Mouse (Mus musculus) hindbrain, embryonic 14.5 days (tissue): ENCODE results near the gene Ttc7b. TPM values are rescaled to one million over a fixed set of nuclear protein-coding genes. Genes with fewer than 3 reads are reported as not detected.

Experiments
- ATAC-seq: fragments of 200-750 bp; cut with Nextera tagmentation; 2 replicates; pipeline ENCODE4 v1.8.0; 2017; ENCODE audit warnings: moderate number of reproducible peaks, mild to moderate bottlenecking, moderate TSS enrichment, moderate library complexity; ENCODE audit not compliant: low FRiP score
- DNase-seq: peaks from one replicate; pipeline ENCODE4 v3.0.0-alpha.2; 2015; ENCODE audit warnings: low spot score
- H3K27ac ChIP-seq: fragments of 300-500 bp; sonication (generic); 2 replicates; pipeline ENCODE4 v1.5.1; 2014; ENCODE audit warnings: mild to moderate bottlenecking, moderate library complexity
- H3K27me3 ChIP-seq: fragments of 300-500 bp; sonication (generic); 2 replicates; pipeline ENCODE4 v1.6.1; 2014; ENCODE audit warnings: mild to moderate bottlenecking, low read length, mixed read lengths; ENCODE audit not compliant: control insufficient read depth, insufficient read depth
- H3K36me3 ChIP-seq: fragments of 300-500 bp; sonication (generic); replicated peaks from 2 replicates; pipeline ENCODE4 v1.6.1; 2014; ENCODE audit not compliant: control insufficient read depth, insufficient read depth
- H3K4me1 ChIP-seq: fragments of 300-500 bp; sonication (generic); replicated peaks from 2 replicates; pipeline ENCODE4 v1.6.1; 2014; ENCODE audit warnings: antibody characterized with exemption, low read length, mixed read lengths; ENCODE audit not compliant: control insufficient read depth, insufficient read depth
- H3K4me2 ChIP-seq: fragments of 300-500 bp; sonication (generic); replicated peaks from 2 replicates; pipeline ENCODE4 v1.6.1; 2014; ENCODE audit warnings: mild to moderate bottlenecking, moderate library complexity
- H3K4me3 ChIP-seq: fragments of 300-500 bp; sonication (generic); replicated peaks from 2 replicates; pipeline ENCODE4 v1.5.1; 2014; ENCODE audit warnings: mild to moderate bottlenecking, low read length
- H3K9ac ChIP-seq: fragments of 300-500 bp; sonication (generic); 2 replicates; pipeline ENCODE4 v1.6.1; 2014
- H3K9me3 ChIP-seq: fragments of 300-500 bp; sonication (generic); 2 replicates; pipeline ENCODE4 v1.6.1; 2016; ENCODE audit warnings: low read length; ENCODE audit not compliant: control insufficient read depth
- WGBS: fragments of 180-500 bp; shearing (Covaris S2); extraction: QIAGEN DNeasy Blood & Tissue Kit; methylation state at CpG from one replicate; pipeline ENCODE4 v1.1.7; 2014; 5-methylcytosine and 5-hydroxymethylcytosine counted together
- polyA plus RNA-seq: library from polyadenylated mRNA; unstranded; fragments of >200 nt; fragmentation: Nextera tagmentation; extraction: Ambion mirVana; gene quantifications from 2 replicates; pipeline ENCODE4 v1.2.1, GENCODE M21; 2014

The Ttc7b gene
- polyA plus RNA-seq, 1 experiment from 2014 or later = 12.4 TPM

DNA sequence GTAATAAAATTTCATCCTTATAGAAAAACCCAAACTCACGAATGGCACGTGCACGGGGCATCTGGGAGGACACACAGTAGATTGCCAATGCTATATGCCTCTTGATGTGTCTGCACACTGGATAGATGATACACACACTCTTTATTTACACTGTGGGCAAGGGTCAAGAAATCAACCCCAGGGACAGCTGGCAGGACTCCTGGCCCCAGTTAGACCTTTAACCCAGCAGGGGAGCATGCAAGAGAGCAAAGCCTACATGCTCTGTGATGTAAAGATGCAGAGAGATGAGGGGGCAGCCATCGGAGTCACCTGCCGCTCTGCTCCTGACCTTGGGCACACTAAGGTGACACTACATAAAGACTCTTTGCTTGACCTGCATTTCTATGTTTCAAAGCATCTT, 32.3 kb downstream of the Ttc7b start:
- DNase-seq = no peak
- no peak overlapping the region for H3K4me3 ChIP-seq
- no peak for ATAC-seq
- H3K4me2 ChIP-seq = no peak overlapping the region
- peaks cover 34% of the 10 kb centered on the region for H3K36me3 ChIP-seq
- WGBS = 93% methylated on average over 5 of the region's 5 CpGs
- H3K9ac ChIP-seq = no peak overlapping the region
- H3K9me3 ChIP-seq = no peaks in the 10 kb centered on the region
- H3K27ac ChIP-seq = no peak overlapping the region
- H3K4me1 ChIP-seq = no peaks in the 10 kb centered on the region
- no peaks in the 10 kb centered on the region for H3K27me3 ChIP-seq

DNA sequence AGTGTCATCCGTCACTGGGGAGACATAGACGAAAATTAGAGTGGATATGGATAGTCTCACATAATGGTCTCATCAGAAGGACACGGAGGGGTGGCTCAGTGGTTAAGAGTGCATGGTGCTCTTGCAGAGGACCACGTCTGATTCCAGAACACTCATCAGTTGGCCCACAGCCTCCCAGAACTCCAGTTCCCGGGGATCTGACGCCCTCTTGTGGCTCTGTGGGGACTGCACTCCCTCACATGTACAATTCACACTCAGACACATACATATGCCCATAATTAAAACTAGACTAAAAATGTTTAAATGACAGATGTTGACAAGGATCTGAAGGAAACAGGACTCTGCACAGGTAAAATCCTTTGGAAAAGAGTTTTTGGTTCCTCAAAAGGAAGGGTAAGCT, 34.4 kb downstream of the Ttc7b start:
- 68% methylated on average over 6 of the region's 6 CpGs for WGBS
- H3K27me3 ChIP-seq = no peaks in the 10 kb centered on the region
- DNase-seq (no peak), ATAC-seq (no peak)
- peaks cover 20% of the 10 kb centered on the region for H3K36me3 ChIP-seq
- H3K27ac ChIP-seq = no peak overlapping the region
- no peak overlapping the region for H3K9ac ChIP-seq
- H3K4me2 ChIP-seq = no peak overlapping the region
- no peaks in the 10 kb centered on the region for H3K4me1 ChIP-seq
- H3K9me3 ChIP-seq = no peaks in the 10 kb centered on the region
- no peak overlapping the region for H3K4me3 ChIP-seq

DNA sequence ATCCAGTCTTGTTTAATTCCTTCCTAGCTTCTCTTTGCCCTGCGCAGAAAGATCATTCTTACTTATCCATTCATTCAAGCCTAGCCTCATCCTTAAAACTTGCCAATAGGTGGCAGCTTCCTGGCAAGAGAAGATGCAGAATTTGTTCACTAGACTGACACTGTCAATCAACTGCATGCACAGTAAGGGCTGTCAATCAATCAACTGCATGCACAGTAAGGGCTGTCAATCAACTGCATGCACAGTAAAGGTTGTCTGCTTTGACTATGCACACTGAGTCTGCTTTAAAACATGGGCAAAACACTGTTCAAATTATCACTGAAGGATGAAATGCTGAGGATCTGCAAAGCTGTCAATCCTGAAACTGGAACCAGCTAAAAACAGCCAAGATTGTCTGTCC, 37.6 kb downstream of the Ttc7b start:
- H3K4me1 ChIP-seq = no peaks in the 10 kb centered on the region; the same call in 1 of the 2 replicates
- H3K9me3 ChIP-seq = no peaks in the 10 kb centered on the region
- ATAC-seq (no peak), DNase-seq (no peak)
- 92% methylated on average over 1 of the region's 1 CpGs for WGBS
- no peak overlapping the region for H3K4me3 ChIP-seq
- H3K27ac ChIP-seq = no peak overlapping the region
- H3K9ac ChIP-seq = no peak overlapping the region
- peaks cover 3% of the 10 kb centered on the region; the same call in 1 of the 2 replicates for H3K36me3 ChIP-seq
- H3K4me2 ChIP-seq = no peak overlapping the region
- H3K27me3 ChIP-seq = no peaks in the 10 kb centered on the region

DNA sequence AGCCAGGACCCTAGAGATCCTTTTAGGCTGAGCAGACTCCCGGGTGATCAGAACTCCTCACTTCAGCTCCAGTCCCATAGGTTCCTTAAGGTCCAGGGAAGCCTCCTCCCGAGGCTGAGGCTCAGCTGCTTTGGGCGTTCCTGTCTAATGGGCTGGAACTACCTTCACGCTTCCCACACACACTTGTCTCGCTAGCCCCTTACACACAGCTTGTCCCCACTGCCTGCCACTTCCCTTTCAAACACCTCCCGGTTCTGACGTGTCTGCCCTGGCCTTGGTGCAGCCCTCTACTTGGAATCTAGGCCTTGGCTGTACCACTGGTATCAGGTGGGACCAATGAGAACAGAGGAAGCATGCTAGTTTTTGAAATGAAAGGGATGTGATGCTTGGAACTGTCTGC, 38.4 kb downstream of the Ttc7b start:
- Histone ChIP-seq H3K27me3 (no peaks in the 10 kb centered on the region), H3K9ac (no peak overlapping the region), H3K4me1 (no peaks in the 10 kb centered on the region; the same call in 1 of the 2 replicates), H3K36me3 (no peaks in the 10 kb centered on the region), H3K9me3 (no peaks in the 10 kb centered on the region), H3K27ac (no peak overlapping the region), H3K4me2 (no peak overlapping the region), H3K4me3 (no peak overlapping the region)
- 69% methylated on average over 7 of the region's 7 CpGs for WGBS
- ATAC-seq (no peak), DNase-seq (no peak)

DNA sequence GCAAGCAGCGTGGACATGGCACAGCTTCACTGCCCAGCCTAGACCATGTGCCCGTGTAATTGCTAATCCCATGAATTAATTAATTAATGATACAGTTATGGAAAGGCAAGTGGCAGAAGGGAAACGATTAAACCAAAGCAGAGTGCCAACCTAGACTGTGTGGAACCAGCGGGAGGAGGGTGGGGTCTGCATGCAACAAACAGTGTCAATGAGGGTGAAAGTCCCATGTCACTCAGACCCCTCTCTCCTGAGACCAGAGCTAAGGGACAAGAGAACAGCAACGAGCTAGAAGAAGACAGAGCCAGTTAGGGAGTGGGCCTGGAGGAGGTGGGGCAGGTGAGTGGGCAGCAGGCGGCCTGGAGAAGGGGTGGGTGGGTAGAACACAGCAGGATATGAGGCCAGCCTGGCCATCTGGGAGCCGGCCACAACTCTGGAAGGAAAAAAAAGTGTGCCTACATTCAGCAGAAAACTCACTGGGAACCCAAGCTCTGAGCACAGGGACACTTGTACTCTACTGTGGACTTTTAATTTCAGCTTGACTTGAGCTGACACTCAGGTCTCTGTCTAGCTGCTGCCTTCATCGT, 39.1 kb downstream of the Ttc7b start:
- Histone ChIP-seq H3K27ac (no peak overlapping the region), H3K4me3 (no peak overlapping the region), H3K9me3 (no peaks in the 10 kb centered on the region), H3K36me3 (peaks cover under 1% of the 10 kb centered on the region; the same call in 1 of the 2 replicates), H3K4me1 (no peaks in the 10 kb centered on the region; the same call in 1 of the 2 replicates), H3K27me3 (no peaks in the 10 kb centered on the region), H3K4me2 (no peak overlapping the region), H3K9ac (no peak overlapping the region)
- 69% methylated on average over 8 of the region's 8 CpGs for WGBS
- ATAC-seq (peak; percentile 22; the same call in 1 of the 2 replicates), DNase-seq (no peak)

DNA sequence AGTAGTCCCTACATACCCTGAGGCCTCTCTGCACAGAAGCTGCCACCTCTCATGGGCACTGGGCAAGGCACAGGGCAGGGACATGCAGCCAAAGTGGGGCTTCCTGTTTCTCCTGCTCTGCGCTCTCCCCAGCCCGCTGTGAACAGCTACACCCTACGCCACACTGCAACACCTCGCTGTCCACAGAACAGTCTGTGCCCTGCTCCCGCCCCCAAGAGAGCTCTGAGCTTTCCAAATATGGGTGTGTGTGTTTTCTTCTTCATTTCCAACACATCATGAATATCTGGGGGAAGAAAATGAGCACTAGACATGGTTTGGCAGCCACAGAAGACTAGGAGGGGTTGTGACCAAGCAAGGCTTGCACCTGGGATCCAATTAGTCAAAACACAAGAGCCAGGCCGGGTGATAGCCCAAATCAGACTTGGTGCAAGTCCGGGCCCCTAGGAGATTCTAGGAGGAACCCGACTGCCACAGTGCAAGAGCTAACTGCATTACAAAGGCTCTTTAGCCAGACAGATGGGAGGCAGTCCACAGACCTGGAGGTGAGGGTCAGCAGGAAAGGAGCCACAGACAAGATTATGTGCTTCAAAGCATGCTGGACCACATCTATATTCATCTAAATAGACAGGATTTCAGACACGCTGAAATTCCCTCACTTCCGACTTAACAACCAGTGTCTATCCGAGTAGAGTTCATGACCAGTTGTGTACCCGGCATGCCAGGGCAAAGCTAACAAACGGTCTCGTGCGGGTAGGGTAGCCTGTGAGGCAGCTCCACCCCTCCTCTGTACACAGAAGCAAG, 39.8 kb downstream of the Ttc7b start:
- H3K36me3 ChIP-seq = peaks cover 5% of the 10 kb centered on the region; the same call in 1 of the 2 replicates
- no peaks in the 10 kb centered on the region for H3K27me3 ChIP-seq
- no peaks in the 10 kb centered on the region; the same call in 1 of the 2 replicates for H3K4me1 ChIP-seq
- ATAC-seq = peak; percentile 49; the same call in 1 of the 2 replicates
- WGBS = 89% methylated on average over 15 of the region's 15 CpGs
- no peaks in the 10 kb centered on the region for H3K9me3 ChIP-seq
- H3K9ac ChIP-seq = no peak overlapping the region
- no peak overlapping the region for H3K4me3 ChIP-seq
- no peak overlapping the region for H3K4me2 ChIP-seq
- no peak overlapping the region for H3K27ac ChIP-seq
- no peak for DNase-seq

DNA sequence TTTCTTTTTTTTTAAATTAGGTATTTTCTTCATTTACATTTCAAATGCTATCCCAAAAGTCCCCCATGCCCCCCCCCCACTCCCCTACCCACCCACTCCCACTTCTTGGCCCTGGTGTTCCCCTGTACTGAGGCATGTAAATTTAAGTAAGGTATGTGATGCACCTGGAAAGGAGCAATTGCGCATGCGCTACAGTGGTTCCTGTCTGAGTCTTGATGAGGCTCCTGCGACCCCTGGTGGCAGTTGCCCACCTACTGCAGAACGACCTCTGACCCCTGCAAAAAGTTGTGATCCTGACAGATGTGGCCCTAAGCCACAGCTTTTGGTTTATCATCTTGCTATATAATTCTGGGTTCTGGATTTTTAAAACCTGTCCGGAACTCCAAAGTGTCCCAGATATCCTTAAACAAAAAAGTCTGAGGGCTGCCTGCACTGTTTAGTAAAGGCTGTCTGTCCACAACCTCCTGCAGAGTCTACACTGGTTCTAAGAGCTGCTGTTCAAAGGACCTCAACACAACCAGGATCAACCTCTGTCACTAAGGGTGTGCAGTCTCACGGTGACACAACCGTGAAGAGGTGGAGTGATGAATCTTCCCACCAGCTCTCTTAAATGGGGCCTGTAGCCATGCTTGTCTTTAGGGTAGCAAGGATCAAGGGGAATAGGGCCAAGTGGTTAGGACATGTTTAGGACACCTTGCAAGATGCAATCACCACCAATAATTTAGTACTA, 40.6 kb downstream of the Ttc7b start:
- H3K27me3 ChIP-seq = no peaks in the 10 kb centered on the region
- H3K27ac ChIP-seq = no peak overlapping the region
- H3K4me3 ChIP-seq = no peak overlapping the region
- ATAC-seq (0 out of 2 replicates have a peak, but pooled peaks have one; percentile 52), DNase-seq (peak; percentile 85)
- no peak overlapping the region for H3K9ac ChIP-seq
- H3K36me3 ChIP-seq = peaks cover 5% of the 10 kb centered on the region; the same call in 1 of the 2 replicates
- H3K4me2 ChIP-seq = no peak overlapping the region
- WGBS = 30% methylated on average over 7 of the region's 7 CpGs
- no peaks in the 10 kb centered on the region for H3K9me3 ChIP-seq
- H3K4me1 ChIP-seq = no peaks in the 10 kb centered on the region; the same call in 1 of the 2 replicates

DNA sequence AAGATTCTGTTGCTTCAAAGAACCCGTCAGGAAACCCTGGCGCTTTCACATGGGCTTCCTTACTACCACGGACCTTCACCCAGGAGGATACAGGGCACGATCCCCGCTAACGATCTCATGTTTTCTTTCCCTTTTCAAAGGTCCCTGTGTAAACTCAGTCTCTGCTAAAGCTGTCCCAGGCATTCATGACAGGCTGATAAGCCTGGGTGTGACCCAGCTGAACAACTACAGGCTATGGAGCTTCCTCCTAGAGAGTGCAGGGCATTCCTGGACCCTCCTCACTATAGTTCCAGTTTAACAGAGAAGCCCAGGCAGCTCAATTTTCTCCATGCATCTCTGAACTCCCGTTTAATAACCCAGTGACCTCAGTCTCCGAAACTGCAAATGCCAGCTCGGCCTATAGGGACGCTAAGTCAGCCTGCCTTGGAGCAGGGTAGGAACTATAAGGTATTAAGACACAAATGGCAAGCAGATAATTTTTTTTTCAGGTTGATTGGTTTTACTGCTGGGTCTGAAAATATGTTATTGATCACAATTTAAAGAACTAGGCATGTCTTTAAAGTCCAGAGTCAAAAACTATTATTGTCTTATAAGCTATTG, 41.3 kb downstream of the Ttc7b start:
- Histone ChIP-seq H3K4me3 (no peak overlapping the region), H3K4me1 (no peaks in the 10 kb centered on the region; the same call in 1 of the 2 replicates), H3K9ac (no peak overlapping the region), H3K4me2 (no peak overlapping the region), H3K27me3 (no peaks in the 10 kb centered on the region), H3K36me3 (peaks cover 5% of the 10 kb centered on the region; the same call in 1 of the 2 replicates), H3K27ac (no peak overlapping the region), H3K9me3 (no peaks in the 10 kb centered on the region)
- ATAC-seq (no peak), DNase-seq (no peak)
- WGBS = 83% methylated on average over 10 of the region's 10 CpGs

DNA sequence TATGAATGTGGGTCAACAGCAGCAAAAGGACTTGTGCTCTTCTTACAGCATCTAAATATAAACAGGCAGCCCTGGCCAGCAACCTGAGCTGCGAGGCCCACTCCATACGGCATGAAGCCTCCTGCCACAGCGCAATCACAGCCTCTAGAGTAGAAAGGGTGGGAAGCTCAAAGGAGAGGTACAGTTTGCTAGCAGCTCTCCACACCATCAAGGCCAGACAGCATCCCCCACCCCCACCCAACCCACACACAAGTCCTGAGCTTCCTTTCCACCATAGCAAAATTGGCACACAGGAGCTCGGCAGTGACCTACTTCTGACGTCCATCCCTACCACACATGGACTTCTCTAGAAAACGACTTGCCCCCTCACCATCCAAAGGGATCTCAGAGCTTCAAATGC, 42.0 kb downstream of the Ttc7b start:
- peaks cover 5% of the 10 kb centered on the region; the same call in 1 of the 2 replicates for H3K36me3 ChIP-seq
- no peaks in the 10 kb centered on the region; the same call in 1 of the 2 replicates for H3K4me1 ChIP-seq
- no peak overlapping the region for H3K4me3 ChIP-seq
- H3K27ac ChIP-seq = no peak overlapping the region
- H3K9me3 ChIP-seq = no peaks in the 10 kb centered on the region
- H3K9ac ChIP-seq = no peak overlapping the region
- ATAC-seq = no peak
- no peak for DNase-seq
- no peak overlapping the region for H3K4me2 ChIP-seq
- WGBS = 92% methylated on average over 6 of the region's 6 CpGs
- H3K27me3 ChIP-seq = no peaks in the 10 kb centered on the region
